Mouse (Mus musculus): ENCODE measurements around the gene Antxr2. TPM values are rescaled to one million over a fixed set of nuclear protein-coding genes. Genes with fewer than 3 reads are reported as not detected.
A peak's percentile ranks its signal among the peaks of the same experiment; 100 is the strongest.

Gene Antxr2
- polyA plus RNA-seq (2015; fragmentation: Nextera tagmentation; extraction: Ambion mirVana) = 15.5 and 18.3 TPM in 2 replicates

- peak; percentile 63; the same call in 1 of the 2 replicates for ATAC-seq (ENCODE audit: insufficient number of reproducible peaks, insufficient read depth, low FRiP score, low TSS enrichment, low read depth)
- H3K27me3 ChIP-seq = peaks cover 7% of the 10 kb centered on the region; the same call in 1 of the 2 replicates
- WGBS = 2% methylated on average over 58 of the region's 58 CpGs
- H3K9ac ChIP-seq = peak within 1 kb of the TSS; percentile 91
- peak within 1 kb of the TSS; percentile 85 for H3K27ac ChIP-seq
- H3K9me3 ChIP-seq = no peaks in the 10 kb centered on the region
- peaks cover 6% of the 10 kb centered on the region; the same call in 1 of the 2 replicates for H3K36me3 ChIP-seq
- H3K4me2 ChIP-seq = peak within 1 kb of the TSS; percentile 77
- H3K4me1 ChIP-seq = peaks cover 11% of the 10 kb centered on the region; the same call in 1 of the 2 replicates
- H3K4me3 ChIP-seq = peak within 1 kb of the TSS; percentile 83
These were observed at the start of gene Antxr2 for GRCm38 (mm10) chr5:98030902-98031641. Gene Antxr2, minus strand, starts transcription at chr5:98031043.

GRCm38 (mm10) chr5:98076612-98077011, 45.8 kb upstream of the Antxr2 start:
- H3K4me2 ChIP-seq = no peak overlapping the region
- H3K9me3 ChIP-seq = no peaks in the 10 kb centered on the region
- ATAC-seq (ENCODE audit: insufficient number of reproducible peaks, insufficient read depth, low FRiP score, low TSS enrichment, low read depth) = no peak
- H3K4me3 ChIP-seq = no peak overlapping the region
- H3K4me1 ChIP-seq = no peaks in the 10 kb centered on the region
- H3K36me3 ChIP-seq = no peaks in the 10 kb centered on the region
- H3K27ac ChIP-seq = no peak overlapping the region
- 59% methylated on average over 3 of the region's 3 CpGs for WGBS
- no peaks in the 10 kb centered on the region for H3K27me3 ChIP-seq
- no peak overlapping the region for H3K9ac ChIP-seq

- whole genome bisulfite sequencing = 84% methylated on average over 4 of the region's 4 CpGs
- Histone ChIP-seq H3K27ac (no peak overlapping the region), H3K27me3 (no peaks in the 10 kb centered on the region), H3K4me2 (no peak overlapping the region), H3K36me3 (no peaks in the 10 kb centered on the region), H3K9me3 (no peaks in the 10 kb centered on the region), H3K4me3 (no peak overlapping the region), H3K4me1 (no peaks in the 10 kb centered on the region), H3K9ac (no peak overlapping the region)
- ATAC-seq (ENCODE audit: insufficient number of reproducible peaks, insufficient read depth, low FRiP score, low TSS enrichment, low read depth) = no peak
These were observed 38.3 kb upstream of the Antxr2 start for GRCm38 (mm10) chr5:98069191-98069590.

- ATAC-seq (ENCODE audit: insufficient number of reproducible peaks, insufficient read depth, low FRiP score, low TSS enrichment, low read depth) = no peak
- Histone ChIP-seq H3K4me3 (no peak overlapping the region), H3K9ac (no peak overlapping the region), H3K36me3 (no peaks in the 10 kb centered on the region), H3K27ac (no peak overlapping the region), H3K9me3 (no peaks in the 10 kb centered on the region), H3K4me2 (no peak overlapping the region), H3K4me1 (no peaks in the 10 kb centered on the region), H3K27me3 (no peaks in the 10 kb centered on the region)
- 94% methylated on average over 6 of the region's 6 CpGs for WGBS
These were observed 24.4 kb upstream of the Antxr2 start for GRCm38 (mm10) chr5:98055275-98055674.

- H3K36me3 ChIP-seq = no peaks in the 10 kb centered on the region
- H3K9ac ChIP-seq = no peak overlapping the region
- H3K27me3 ChIP-seq = no peaks in the 10 kb centered on the region
- H3K4me1 ChIP-seq = no peaks in the 10 kb centered on the region
- no peak overlapping the region for H3K27ac ChIP-seq
- no peak for ATAC-seq (ENCODE audit: insufficient number of reproducible peaks, insufficient read depth, low FRiP score, low TSS enrichment, low read depth)
- WGBS = 94% methylated on average over 1 of the region's 1 CpGs
- H3K9me3 ChIP-seq = no peaks in the 10 kb centered on the region
- no peak overlapping the region for H3K4me3 ChIP-seq
- no peak overlapping the region for H3K4me2 ChIP-seq
These were observed 24.0 kb upstream of the Antxr2 start for GRCm38 (mm10) chr5:98054834-98055233.

- peaks cover 7% of the 10 kb centered on the region; the same call in 1 of the 2 replicates for H3K27me3 ChIP-seq
- H3K27ac ChIP-seq = no peak overlapping the region
- no peak overlapping the region for H3K4me2 ChIP-seq
- H3K4me1 ChIP-seq = 0 out of 2 replicates have a peak, but pooled peaks cover 3% of the 10 kb centered on the region
- no peak for ATAC-seq (ENCODE audit: insufficient number of reproducible peaks, insufficient read depth, low FRiP score, low TSS enrichment, low read depth)
- no peak overlapping the region for H3K9ac ChIP-seq
- H3K9me3 ChIP-seq = no peaks in the 10 kb centered on the region
- H3K4me3 ChIP-seq = no peak overlapping the region
- no peaks in the 10 kb centered on the region for H3K36me3 ChIP-seq
- 77% methylated on average over 2 of the region's 2 CpGs for WGBS
These were observed 4.1 kb upstream of the Antxr2 start for GRCm38 (mm10) chr5:98034928-98035327.

- ATAC-seq (ENCODE audit: insufficient number of reproducible peaks, insufficient read depth, low FRiP score, low TSS enrichment, low read depth) = no peak
- WGBS = 61% methylated on average over 2 of the region's 2 CpGs
- Histone ChIP-seq H3K4me2 (no peak overlapping the region), H3K27me3 (peaks cover 7% of the 10 kb centered on the region; the same call in 1 of the 2 replicates), H3K36me3 (no peaks in the 10 kb centered on the region), H3K4me3 (no peak overlapping the region), H3K9ac (no peak overlapping the region), H3K9me3 (no peaks in the 10 kb centered on the region), H3K27ac (no peak overlapping the region), H3K4me1 (0 out of 2 replicates have a peak, but pooled peaks cover 7% of the 10 kb centered on the region)
These were observed 3.4 kb upstream of the Antxr2 start for GRCm38 (mm10) chr5:98034207-98034606.

- no peak overlapping the region for H3K27ac ChIP-seq
- H3K27me3 ChIP-seq = peaks cover 7% of the 10 kb centered on the region; the same call in 1 of the 2 replicates
- no peaks in the 10 kb centered on the region for H3K36me3 ChIP-seq
- WGBS = 77% methylated on average over 7 of the region's 7 CpGs
- no peaks in the 10 kb centered on the region for H3K9me3 ChIP-seq
- H3K9ac ChIP-seq = no peak overlapping the region
- no peak overlapping the region for H3K4me3 ChIP-seq
- no peak overlapping the region for H3K4me2 ChIP-seq
- peaks cover 11% of the 10 kb centered on the region; the same call in 1 of the 2 replicates for H3K4me1 ChIP-seq
- ATAC-seq (ENCODE audit: insufficient number of reproducible peaks, insufficient read depth, low FRiP score, low TSS enrichment, low read depth) = no peak
These were observed 2.1 kb upstream of the Antxr2 start for GRCm38 (mm10) chr5:98032803-98033420.

- H3K27me3 ChIP-seq = peaks cover 7% of the 10 kb centered on the region; the same call in 1 of the 2 replicates
- H3K9ac ChIP-seq = peak overlapping the region; percentile 91
- peak overlapping the region; percentile 77 for H3K4me2 ChIP-seq
- ATAC-seq (ENCODE audit: insufficient number of reproducible peaks, insufficient read depth, low FRiP score, low TSS enrichment, low read depth) = peak; percentile 83
- under 1% methylated on average over 36 of the region's 36 CpGs for WGBS
- H3K9me3 ChIP-seq = no peaks in the 10 kb centered on the region
- H3K4me1 ChIP-seq = peaks cover 11% of the 10 kb centered on the region; the same call in 1 of the 2 replicates
- peaks cover 13% of the 10 kb centered on the region for H3K36me3 ChIP-seq
- H3K4me3 ChIP-seq = peak overlapping the region; percentile 83
- H3K27ac ChIP-seq = peak overlapping the region; percentile 85
These were observed 547 bp downstream of the Antxr2 start for GRCm38 (mm10) chr5:98030091-98030901.

- Histone ChIP-seq H3K36me3 (peaks cover 16% of the 10 kb centered on the region), H3K9me3 (no peaks in the 10 kb centered on the region), H3K27ac (no peak overlapping the region), H3K4me2 (no peak overlapping the region), H3K4me3 (no peak overlapping the region), H3K9ac (no peak overlapping the region), H3K4me1 (peaks cover 11% of the 10 kb centered on the region; the same call in 1 of the 2 replicates), H3K27me3 (peaks cover 7% of the 10 kb centered on the region; the same call in 1 of the 2 replicates)
- WGBS = 75% methylated on average over 8 of the region's 8 CpGs
- ATAC-seq (ENCODE audit: insufficient number of reproducible peaks, insufficient read depth, low FRiP score, low TSS enrichment, low read depth) = no peak
These were observed 3.0 kb downstream of the Antxr2 start for GRCm38 (mm10) chr5:98027688-98028389.

GRCm38 (mm10) chr5:98025921-98026320, 4.9 kb downstream of the Antxr2 start:
- no peaks in the 10 kb centered on the region for H3K27me3 ChIP-seq
- no peak overlapping the region for H3K4me3 ChIP-seq
- H3K4me2 ChIP-seq = no peak overlapping the region
- ATAC-seq (ENCODE audit: insufficient number of reproducible peaks, insufficient read depth, low FRiP score, low TSS enrichment, low read depth) = no peak
- peaks cover 8% of the 10 kb centered on the region; the same call in 1 of the 2 replicates for H3K4me1 ChIP-seq
- WGBS = 91% methylated on average over 2 of the region's 2 CpGs
- peaks cover 25% of the 10 kb centered on the region for H3K36me3 ChIP-seq
- H3K9ac ChIP-seq = no peak overlapping the region
- H3K9me3 ChIP-seq = no peaks in the 10 kb centered on the region
- H3K27ac ChIP-seq = no peak overlapping the region

Data from embryonic facial prominence, embryonic 13.5 days (tissue).